Mouse (Mus musculus): ENCODE measurements around the gene Olfr1291-ps1. TPM values are rescaled to one million over a fixed set of nuclear protein-coding genes. Genes with fewer than 3 reads are reported as not detected.

Gene Olfr1291-ps1
- not detected in 2 replicates for polyA plus RNA-seq (2015; fragmentation: Nextera tagmentation; extraction: Ambion mirVana)

GRCm38 (mm10) chr2:111496880-111497279 lies at the start of gene Olfr1291-ps1:
Gene Olfr1291-ps1 (plus strand): TSS chr2:111497180.
- Histone ChIP-seq H3K4me1 (no peaks in the 10 kb centered on the region), H3K36me3 (no peaks in the 10 kb centered on the region), H3K4me3 (no peak within 1 kb of the TSS), H3K27me3 (no peaks in the 10 kb centered on the region), H3K9me3 (no peaks in the 10 kb centered on the region), H3K4me2 (no peak within 1 kb of the TSS), H3K9ac (no peak within 1 kb of the TSS), H3K27ac (no peak within 1 kb of the TSS)
- WGBS, result 81% methylated on average over 3 of the region's 3 CpGs
- ATAC-seq (ENCODE audit: insufficient number of reproducible peaks, low FRiP score, low TSS enrichment, low read depth), result no peak

GRCm38 (mm10) chr2:111448842-111449241 lies 48.1 kb upstream of the Olfr1291-ps1 start, which contains the start of gene Olfr1287:
Gene Olfr1287 (plus strand): TSS chr2:111449142.
- no peak within 1 kb of the TSS for H3K4me2 ChIP-seq
- WGBS, result 67% methylated on average over 1 of the region's 1 CpGs
- H3K36me3 ChIP-seq, result no peaks in the 10 kb centered on the region
- H3K4me1 ChIP-seq, result no peaks in the 10 kb centered on the region
- no peaks in the 10 kb centered on the region for H3K9me3 ChIP-seq
- H3K4me3 ChIP-seq, result no peak within 1 kb of the TSS
- H3K27ac ChIP-seq, result no peak within 1 kb of the TSS
- H3K9ac ChIP-seq, result no peak within 1 kb of the TSS
- H3K27me3 ChIP-seq, result no peaks in the 10 kb centered on the region
- ATAC-seq (ENCODE audit: insufficient number of reproducible peaks, low FRiP score, low TSS enrichment, low read depth), result no peak

GRCm38 (mm10) chr2:111473801-111474200 lies 23.2 kb upstream of the Olfr1291-ps1 start, which contains the start of gene Olfr1288:
Gene Olfr1288 (plus strand): TSS chr2:111474101.
- Histone ChIP-seq H3K9me3 (no peaks in the 10 kb centered on the region), H3K27me3 (no peaks in the 10 kb centered on the region), H3K36me3 (no peaks in the 10 kb centered on the region), H3K4me1 (no peaks in the 10 kb centered on the region), H3K4me2 (no peak within 1 kb of the TSS), H3K27ac (no peak within 1 kb of the TSS), H3K4me3 (no peak within 1 kb of the TSS), H3K9ac (no peak within 1 kb of the TSS)
- 92% methylated on average over 1 of the region's 1 CpGs for WGBS
- ATAC-seq (ENCODE audit: insufficient number of reproducible peaks, low FRiP score, low TSS enrichment, low read depth), result no peak

- H3K27ac ChIP-seq, result no peak within 1 kb of the TSS
- no peak within 1 kb of the TSS for H3K4me2 ChIP-seq
- H3K27me3 ChIP-seq, result no peaks in the 10 kb centered on the region
- no peak for ATAC-seq (ENCODE audit: insufficient number of reproducible peaks, low FRiP score, low TSS enrichment, low read depth)
- 69% methylated on average over 1 of the region's 1 CpGs for WGBS
- H3K9me3 ChIP-seq, result no peaks in the 10 kb centered on the region
- no peak within 1 kb of the TSS for H3K4me3 ChIP-seq
- H3K9ac ChIP-seq, result no peak within 1 kb of the TSS
- no peaks in the 10 kb centered on the region for H3K4me1 ChIP-seq
- no peaks in the 10 kb centered on the region for H3K36me3 ChIP-seq
These were observed 16.5 kb upstream of the Olfr1291-ps1 start, which contains the start of gene Olfr1289 for GRCm38 (mm10) chr2:111480519-111480918. Gene Olfr1289 (plus strand): TSS chr2:111480819.

- H3K36me3 ChIP-seq, result no peaks in the 10 kb centered on the region
- H3K27me3 ChIP-seq, result no peaks in the 10 kb centered on the region
- H3K4me2 ChIP-seq, result no peak within 1 kb of the TSS
- no peak within 1 kb of the TSS for H3K4me3 ChIP-seq
- no peak for ATAC-seq (ENCODE audit: insufficient number of reproducible peaks, low FRiP score, low TSS enrichment, low read depth)
- no peak within 1 kb of the TSS for H3K27ac ChIP-seq
- no peak within 1 kb of the TSS for H3K9ac ChIP-seq
- H3K4me1 ChIP-seq, result no peaks in the 10 kb centered on the region
- WGBS, result 75% methylated on average over 5 of the region's 5 CpGs
- no peaks in the 10 kb centered on the region for H3K9me3 ChIP-seq
These were observed 3.3 kb upstream of the Olfr1291-ps1 start, which contains the start of gene Olfr1290 for GRCm38 (mm10) chr2:111493729-111494128. Gene Olfr1290 (minus strand): TSS chr2:111493829.

GRCm38 (mm10) chr2:111517451-111517850 lies 20.5 kb downstream of the Olfr1291-ps1 start:
- no peak overlapping the region for H3K27ac ChIP-seq
- WGBS, result 83% methylated on average over 10 of the region's 10 CpGs
- no peak overlapping the region for H3K9ac ChIP-seq
- H3K36me3 ChIP-seq, result no peaks in the 10 kb centered on the region
- no peak for ATAC-seq (ENCODE audit: insufficient number of reproducible peaks, low FRiP score, low TSS enrichment, low read depth)
- H3K4me1 ChIP-seq, result no peaks in the 10 kb centered on the region
- H3K4me2 ChIP-seq, result no peak overlapping the region
- no peak overlapping the region for H3K4me3 ChIP-seq
- H3K9me3 ChIP-seq, result 0 out of 2 replicates have a peak, but pooled peaks cover 2% of the 10 kb centered on the region
- no peaks in the 10 kb centered on the region for H3K27me3 ChIP-seq

- no peak within 1 kb of the TSS for H3K9ac ChIP-seq
- no peak within 1 kb of the TSS for H3K4me2 ChIP-seq
- no peak within 1 kb of the TSS for H3K4me3 ChIP-seq
- 0 out of 2 replicates have a peak, but pooled peaks cover 2% of the 10 kb centered on the region for H3K9me3 ChIP-seq
- H3K27ac ChIP-seq, result no peak within 1 kb of the TSS
- no peaks in the 10 kb centered on the region for H3K27me3 ChIP-seq
- no peaks in the 10 kb centered on the region for H3K36me3 ChIP-seq
- H3K4me1 ChIP-seq, result no peaks in the 10 kb centered on the region
- no peak for ATAC-seq (ENCODE audit: insufficient number of reproducible peaks, low FRiP score, low TSS enrichment, low read depth)
- 87% methylated on average over 1 of the region's 1 CpGs for WGBS
These were observed 27.9 kb downstream of the Olfr1291-ps1 start, which contains the start of gene Olfr1293-ps for GRCm38 (mm10) chr2:111524903-111525302. Gene Olfr1293-ps (plus strand): TSS chr2:111525203.

- no peak within 1 kb of the TSS for H3K27ac ChIP-seq
- no peak within 1 kb of the TSS for H3K4me2 ChIP-seq
- H3K9me3 ChIP-seq, result no peaks in the 10 kb centered on the region
- WGBS, result 44% methylated on average over 1 of the region's 1 CpGs
- no peaks in the 10 kb centered on the region for H3K4me1 ChIP-seq
- no peaks in the 10 kb centered on the region for H3K36me3 ChIP-seq
- no peak for ATAC-seq (ENCODE audit: insufficient number of reproducible peaks, low FRiP score, low TSS enrichment, low read depth)
- H3K4me3 ChIP-seq, result no peak within 1 kb of the TSS
- no peak within 1 kb of the TSS for H3K9ac ChIP-seq
- H3K27me3 ChIP-seq, result no peaks in the 10 kb centered on the region
These were observed 43.2 kb downstream of the Olfr1291-ps1 start, which contains the start of gene Olfr1294 for GRCm38 (mm10) chr2:111540191-111540590. Gene Olfr1294 (minus strand): TSS chr2:111540291.

Other genes starting within 250 kb of the Olfr1291-ps1 start
- gene Olfr1276, start 242.7 kb upstream of the Olfr1291-ps1 start, polyA plus RNA-seq (2015; fragmentation: Nextera tagmentation; extraction: Ambion mirVana), result not detected in 2 replicates
- gene Olfr1277, start 223.1 kb upstream of the Olfr1291-ps1 start, polyA plus RNA-seq (2015; fragmentation: Nextera tagmentation; extraction: Ambion mirVana), result not detected in 2 replicates
- gene Olfr1278, start 207.0 kb upstream of the Olfr1291-ps1 start, polyA plus RNA-seq (2015; fragmentation: Nextera tagmentation; extraction: Ambion mirVana), result not detected in 2 replicates
- not detected in 2 replicates for gene Olfr1279, start 196.5 kb upstream of the Olfr1291-ps1 start, polyA plus RNA-seq (2015; fragmentation: Nextera tagmentation; extraction: Ambion mirVana)
- not detected in 2 replicates for gene Olfr1280, start 183.2 kb upstream of the Olfr1291-ps1 start, polyA plus RNA-seq (2015; fragmentation: Nextera tagmentation; extraction: Ambion mirVana)
- not detected in 2 replicates for gene Olfr1281, start 170.7 kb upstream of the Olfr1291-ps1 start, polyA plus RNA-seq (2015; fragmentation: Nextera tagmentation; extraction: Ambion mirVana)
- not detected in 2 replicates for gene Olfr1282, start 161.1 kb upstream of the Olfr1291-ps1 start, polyA plus RNA-seq (2015; fragmentation: Nextera tagmentation; extraction: Ambion mirVana)
- not detected in 2 replicates for gene Olfr1283, start 130.4 kb upstream of the Olfr1291-ps1 start, polyA plus RNA-seq (2015; fragmentation: Nextera tagmentation; extraction: Ambion mirVana)
- gene Olfr1284, start 121.7 kb upstream of the Olfr1291-ps1 start, polyA plus RNA-seq (2015; fragmentation: Nextera tagmentation; extraction: Ambion mirVana), result not detected in 2 replicates
- gene Olfr1286, start 74.1 kb upstream of the Olfr1291-ps1 start, polyA plus RNA-seq (2015; fragmentation: Nextera tagmentation; extraction: Ambion mirVana), result not detected in 2 replicates
- gene Olfr1287, start 48.0 kb upstream of the Olfr1291-ps1 start, polyA plus RNA-seq (2015; fragmentation: Nextera tagmentation; extraction: Ambion mirVana), result not detected in 2 replicates
- not detected in 2 replicates for gene Olfr1288, start 23.1 kb upstream of the Olfr1291-ps1 start, polyA plus RNA-seq (2015; fragmentation: Nextera tagmentation; extraction: Ambion mirVana)
- gene Olfr1289, start 16.4 kb upstream of the Olfr1291-ps1 start, polyA plus RNA-seq (2015; fragmentation: Nextera tagmentation; extraction: Ambion mirVana), result not detected in 2 replicates
- not detected in 2 replicates for gene Olfr1290, start 3.4 kb upstream of the Olfr1291-ps1 start, polyA plus RNA-seq (2015; fragmentation: Nextera tagmentation; extraction: Ambion mirVana)
- not detected in 2 replicates for gene Olfr1293-ps, start 28.0 kb downstream of the Olfr1291-ps1 start, polyA plus RNA-seq (2015; fragmentation: Nextera tagmentation; extraction: Ambion mirVana)
- gene Olfr1294, start 43.1 kb downstream of the Olfr1291-ps1 start, polyA plus RNA-seq (2015; fragmentation: Nextera tagmentation; extraction: Ambion mirVana), result not detected in 2 replicates
- not detected in 2 replicates for gene Olfr1295, start 72.5 kb downstream of the Olfr1291-ps1 start, polyA plus RNA-seq (2015; fragmentation: Nextera tagmentation; extraction: Ambion mirVana)
- gene Olfr1297, start 129.3 kb downstream of the Olfr1291-ps1 start, polyA plus RNA-seq (2015; fragmentation: Nextera tagmentation; extraction: Ambion mirVana), result not detected in 2 replicates
- not detected in 2 replicates for gene Olfr1298, start 152.0 kb downstream of the Olfr1291-ps1 start, polyA plus RNA-seq (2015; fragmentation: Nextera tagmentation; extraction: Ambion mirVana)
- not detected in 2 replicates for gene Olfr1299, start 164.2 kb downstream of the Olfr1291-ps1 start, polyA plus RNA-seq (2015; fragmentation: Nextera tagmentation; extraction: Ambion mirVana)